Mouse (Mus musculus): ENCODE results near the gene Ntn4. TPM values are rescaled to one million over a fixed set of nuclear protein-coding genes. Genes with fewer than 3 reads are reported as not detected.

The Ntn4 gene
- total and polyA plus RNA-seq, 3 experiments = 0.16 to 41.5 TPM; not detected in 1

DNA sequence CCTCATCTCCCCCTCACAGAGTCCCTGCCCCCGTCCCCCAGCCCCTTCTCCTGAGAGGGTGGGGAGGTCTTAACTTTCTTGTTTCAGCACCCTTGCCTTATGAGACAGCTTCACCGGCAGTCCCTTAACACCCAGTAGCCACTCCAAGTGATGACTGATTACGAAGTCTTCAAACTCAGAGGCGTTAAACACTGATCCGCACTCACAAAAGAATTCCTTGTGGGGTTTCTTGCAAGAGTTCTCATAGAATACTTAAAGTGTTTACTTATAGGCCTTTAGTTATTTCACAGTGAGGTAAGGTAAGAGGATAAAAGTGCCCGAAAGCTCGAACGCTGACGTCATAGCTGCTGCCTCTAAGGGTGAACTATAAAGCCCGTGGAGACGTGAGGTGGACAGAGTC lies 50.9 kb downstream of the Ntn4 start:
- TF ChIP-seq CTCF (IDR thresholded peaks at IDR 0.05; ENCODE audit: low read depth, low read length) (no peak), GATA1 (IDR thresholded peaks at IDR 0.05; ENCODE audit: borderline replicate concordance, low read length) (no peak), GATA2 (IDR thresholded peaks at IDR 0.05; ENCODE audit: borderline replicate concordance, low read depth, low read length) (no peak), TAL1 (conservative IDR thresholded peaks at IDR 0.05; ENCODE audit: low read depth, low read length) (no peak), POLR2AphosphoS5 (IDR thresholded peaks at IDR 0.05; ENCODE audit: insufficient replicate concordance, low read depth, low read length) (no peak)

GRCm38 (mm10) chr10:93695043-93695791 lies 54.7 kb downstream of the Ntn4 start:
- H3K27me3 ChIP-seq (ENCODE audit: insufficient read depth, low read length) = peaks cover 4% of the 10 kb centered on the region; the same call in 1 of the 2 replicates
- DNase-seq (ENCODE audit: low spot score) = no peak
- no peak overlapping the region for H3K4me3 ChIP-seq (ENCODE audit: low read depth, low read length)
- no peaks in the 10 kb centered on the region for H3K4me1 ChIP-seq (ENCODE audit: insufficient read depth, low read depth, low read length)
- no peak for ATAC-seq (ENCODE audit: extremely low read depth, insufficient number of reproducible peaks, low FRiP score, poor library complexity, severe bottlenecking)
- no peaks in the 10 kb centered on the region for H3K36me3 ChIP-seq (replicated peaks)
- no peaks in the 10 kb centered on the region for H3K9me3 ChIP-seq (replicated peaks)
- TF ChIP-seq GATA2 (IDR thresholded peaks at IDR 0.05; ENCODE audit: borderline replicate concordance, low read depth, low read length) = no peak
- no peak for TF ChIP-seq TAL1 (conservative IDR thresholded peaks at IDR 0.05; ENCODE audit: low read depth, low read length)
- no peak for TF ChIP-seq GATA1 (IDR thresholded peaks at IDR 0.05; ENCODE audit: borderline replicate concordance, low read length)
- TF ChIP-seq POLR2AphosphoS5 (IDR thresholded peaks at IDR 0.05; ENCODE audit: insufficient replicate concordance, low read depth, low read length) = no peak
- no peak for TF ChIP-seq CTCF (IDR thresholded peaks at IDR 0.05; ENCODE audit: low read depth, low read length)

More for the DNA sequence above, 50.9 kb downstream of the Ntn4 start:
- no peaks in the 10 kb centered on the region for H3K9me3 ChIP-seq (replicated peaks)
- DNase-seq (ENCODE audit: low spot score) (no peak), ATAC-seq (ENCODE audit: extremely low read depth, insufficient number of reproducible peaks, low FRiP score, poor library complexity, severe bottlenecking) (no peak)
- H3K36me3 ChIP-seq (replicated peaks) = no peaks in the 10 kb centered on the region
- H3K27me3 ChIP-seq (ENCODE audit: insufficient read depth, low read length) = no peaks in the 10 kb centered on the region
- H3K4me3 ChIP-seq (ENCODE audit: low read depth, low read length) = no peak overlapping the region
- no peaks in the 10 kb centered on the region for H3K4me1 ChIP-seq (ENCODE audit: insufficient read depth, low read depth, low read length)

DNA sequence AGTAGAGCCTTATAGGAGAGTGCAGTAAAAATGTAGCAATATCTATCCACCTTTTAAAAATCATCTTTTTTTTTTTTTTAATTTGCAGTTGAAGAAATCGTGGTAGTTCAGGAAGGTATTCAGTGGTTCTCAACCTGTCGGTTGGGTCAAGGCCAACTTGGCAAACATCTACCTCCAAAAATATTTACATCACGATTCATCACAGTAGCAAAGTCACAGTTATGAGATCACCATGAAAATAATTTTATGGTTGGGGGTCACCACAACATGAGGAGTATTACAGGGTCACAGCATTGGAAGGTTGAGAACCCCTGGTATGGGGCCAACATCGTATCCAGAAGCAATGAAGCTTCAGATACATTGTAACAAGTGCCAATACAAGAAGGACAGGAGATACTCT lies 55.5 kb downstream of the Ntn4 start:
- H3K27me3 ChIP-seq (ENCODE audit: insufficient read depth, low read length) = peaks cover 4% of the 10 kb centered on the region; the same call in 1 of the 2 replicates
- no peak overlapping the region for H3K4me3 ChIP-seq (ENCODE audit: low read depth, low read length)
- no peak for DNase-seq (ENCODE audit: low spot score)
- ATAC-seq (ENCODE audit: extremely low read depth, insufficient number of reproducible peaks, low FRiP score, poor library complexity, severe bottlenecking) = no peak
- H3K36me3 ChIP-seq (replicated peaks) = no peaks in the 10 kb centered on the region
- no peak for TF ChIP-seq GATA1 (IDR thresholded peaks at IDR 0.05; ENCODE audit: borderline replicate concordance, low read length)
- no peak for TF ChIP-seq CTCF (IDR thresholded peaks at IDR 0.05; ENCODE audit: low read depth, low read length)
- TF ChIP-seq TAL1 (conservative IDR thresholded peaks at IDR 0.05; ENCODE audit: low read depth, low read length) = no peak
- no peak for TF ChIP-seq POLR2AphosphoS5 (IDR thresholded peaks at IDR 0.05; ENCODE audit: insufficient replicate concordance, low read depth, low read length)
- TF ChIP-seq GATA2 (IDR thresholded peaks at IDR 0.05; ENCODE audit: borderline replicate concordance, low read depth, low read length) = no peak
- H3K9me3 ChIP-seq (replicated peaks) = no peaks in the 10 kb centered on the region
- no peaks in the 10 kb centered on the region for H3K4me1 ChIP-seq (ENCODE audit: insufficient read depth, low read depth, low read length)

DNA sequence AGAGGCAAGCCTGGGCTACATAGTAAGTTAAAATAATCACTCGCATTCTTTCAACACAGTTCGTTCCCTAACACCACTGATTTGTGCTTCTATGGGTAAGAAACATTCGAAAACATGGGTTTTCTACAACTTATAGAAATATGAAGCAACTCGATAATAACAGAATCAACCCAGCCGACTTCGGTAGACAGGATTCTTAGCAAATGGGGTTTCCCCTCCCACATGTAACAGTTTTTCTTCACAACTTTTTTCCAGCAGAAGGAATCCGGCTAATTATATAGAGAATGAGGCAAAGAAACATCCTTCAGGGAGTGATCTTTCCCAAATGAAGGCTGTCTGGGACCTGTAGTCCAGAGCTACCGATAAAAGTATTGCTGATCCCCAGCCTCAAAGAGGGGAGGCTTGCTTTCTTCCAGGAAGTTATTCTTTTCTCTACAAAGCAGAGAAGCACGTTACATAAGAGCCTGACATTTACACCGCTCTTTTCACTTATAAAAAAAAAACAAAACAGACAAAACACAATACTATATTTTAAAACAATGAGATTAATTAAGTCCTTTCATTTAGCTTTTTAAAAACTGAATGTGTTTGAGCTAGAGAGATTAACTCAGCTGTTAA lies 57.5 kb downstream of the Ntn4 start:
- Histone ChIP-seq H3K4me1 (ENCODE audit: insufficient read depth, low read depth, low read length) (no peaks in the 10 kb centered on the region), H3K4me3 (ENCODE audit: low read depth, low read length) (no peak overlapping the region), H3K27me3 (ENCODE audit: insufficient read depth, low read length) (peaks cover 4% of the 10 kb centered on the region; the same call in 1 of the 2 replicates), H3K36me3 (replicated peaks) (no peaks in the 10 kb centered on the region), H3K9me3 (replicated peaks) (no peaks in the 10 kb centered on the region)
- ATAC-seq (ENCODE audit: extremely low read depth, insufficient number of reproducible peaks, low FRiP score, poor library complexity, severe bottlenecking) (no peak), DNase-seq (ENCODE audit: low spot score) (no peak)
- TF ChIP-seq TAL1 (conservative IDR thresholded peaks at IDR 0.05; ENCODE audit: low read depth, low read length) (no peak), GATA2 (IDR thresholded peaks at IDR 0.05; ENCODE audit: borderline replicate concordance, low read depth, low read length) (no peak), GATA1 (IDR thresholded peaks at IDR 0.05; ENCODE audit: borderline replicate concordance, low read length) (no peak), CTCF (IDR thresholded peaks at IDR 0.05; ENCODE audit: low read depth, low read length) (no peak), POLR2AphosphoS5 (IDR thresholded peaks at IDR 0.05; ENCODE audit: insufficient replicate concordance, low read depth, low read length) (no peak)

- Histone ChIP-seq H3K36me3 (replicated peaks) (no peaks in the 10 kb centered on the region), H3K27me3 (ENCODE audit: insufficient read depth, low read length) (peaks cover 4% of the 10 kb centered on the region; the same call in 1 of the 2 replicates), H3K4me1 (ENCODE audit: insufficient read depth, low read depth, low read length) (no peaks in the 10 kb centered on the region), H3K9me3 (replicated peaks) (no peaks in the 10 kb centered on the region), H3K4me3 (ENCODE audit: low read depth, low read length) (no peak overlapping the region)
- no peak for ATAC-seq (ENCODE audit: extremely low read depth, insufficient number of reproducible peaks, low FRiP score, poor library complexity, severe bottlenecking)
- TF ChIP-seq TAL1 (conservative IDR thresholded peaks at IDR 0.05; ENCODE audit: low read depth, low read length) (no peak), POLR2AphosphoS5 (IDR thresholded peaks at IDR 0.05; ENCODE audit: insufficient replicate concordance, low read depth, low read length) (no peak), GATA2 (IDR thresholded peaks at IDR 0.05; ENCODE audit: borderline replicate concordance, low read depth, low read length) (no peak), CTCF (IDR thresholded peaks at IDR 0.05; ENCODE audit: low read depth, low read length) (no peak), GATA1 (IDR thresholded peaks at IDR 0.05; ENCODE audit: borderline replicate concordance, low read length) (no peak)
- no peak for DNase-seq (ENCODE audit: low spot score)
These were observed 59.4 kb downstream of the Ntn4 start for GRCm38 (mm10) chr10:93699689-93700478.
